Mouse (Mus musculus) ES-Bruce4 (cell line): Measurements from ENCODE around the gene Agap1.

Source experiments
- CTCF ChIP-seq: IDR thresholded peaks from one replicate; pipeline ENCODE4 v1.8.1; 2011; ENCODE audit warnings: low read depth, low read length
- EP300 ChIP-seq: IDR thresholded peaks from 2 replicates; pipeline ENCODE4 v1.6.1; 2011; ENCODE audit warnings: low read depth, low read length; ENCODE audit not compliant: insufficient read depth
- POLR2A ChIP-seq: IDR thresholded peaks from one replicate; pipeline ENCODE4 v1.8.1; 2011; ENCODE audit warnings: low read length; ENCODE audit not compliant: insufficient read depth

GRCm38 (mm10) chr1:89724957-89725356 is 270.4 kb downstream of the Agap1 start:
- TF ChIP-seq POLR2A (no peak), EP300 (no peak), CTCF (no peak)
